Mouse (Mus musculus) heart, adult 2 months (tissue): ENCODE data around the gene Tmem110. TPM values are rescaled to one million over a fixed set of nuclear protein-coding genes. Genes with fewer than 3 reads are reported as not detected.
A peak's percentile ranks its signal among the peaks of the same experiment; 100 is the strongest.

Experiments
- DNase-seq, 2 experiments: peaks; one replicate each; pipeline ENCODE4 v3.0.0; 2021
- H3K27ac ChIP-seq: fragments of 200-600 bp; 2 replicates; pipeline ENCODE4 v1.8.1; 2022
- H3K27me3 ChIP-seq: fragments of 200-500 bp; 2 replicates; pipeline ENCODE4 v1.6.1; 2012; ENCODE audit warnings: mild to moderate bottlenecking, low read length, inconsistent platforms, mixed read lengths; ENCODE audit not compliant: control insufficient read depth, insufficient read depth
- H3K36me3 ChIP-seq: fragments of 200-500 bp; 2 replicates; pipeline ENCODE4 v1.6.1; 2012; ENCODE audit warnings: low read length, inconsistent platforms; ENCODE audit not compliant: control insufficient read depth, insufficient read depth
- H3K4me1 ChIP-seq: fragments of 200-500 bp; 2 replicates; pipeline ENCODE4 v1.6.1; 2011; ENCODE audit warnings: low read length; ENCODE audit not compliant: control insufficient read depth, insufficient read depth
- H3K4me3 ChIP-seq: fragments of 200-600 bp; 2 replicates; pipeline ENCODE4 v1.8.1; 2022
- H3K79me2 ChIP-seq: fragments of 200-500 bp; replicated peaks from 2 replicates; pipeline ENCODE4 v1.6.1; 2012; ENCODE audit warnings: mild to moderate bottlenecking, inconsistent platforms, low read length, moderate library complexity, mixed read lengths; ENCODE audit not compliant: control insufficient read depth, insufficient read depth
- H3K9ac ChIP-seq: fragments of 200-500 bp; 2 replicates; pipeline ENCODE4 v1.6.1; 2012; ENCODE audit warnings: low read depth, mild to moderate bottlenecking, control low read depth, inconsistent platforms, low read length, mixed read lengths
- CTCF ChIP-seq: fragments of 200-600 bp; IDR thresholded peaks from 2 replicates; pipeline ENCODE4 v1.8.1; 2022; ENCODE audit warnings: antibody characterized with exemption, mild to moderate bottlenecking, moderate library complexity
- EP300 ChIP-seq: fragments of 200-500 bp; IDR thresholded peaks from 2 replicates; pipeline ENCODE4 v1.6.1; 2011; ENCODE audit warnings: low read depth, low read length, control low read depth; ENCODE audit not compliant: insufficient read depth
- POLR2A ChIP-seq: fragments of 200-500 bp; IDR thresholded peaks from 2 replicates; pipeline ENCODE4 v1.6.1; 2011; ENCODE audit warnings: mild to moderate bottlenecking, low read depth, low read length, control low read depth; ENCODE audit not compliant: insufficient read depth
- WGBS: fragments of 180-500 bp; shearing (Covaris S2); methylation state at CpG from one replicate; pipeline ENCODE4 v1.1.7; 2018; 5-methylcytosine and 5-hydroxymethylcytosine counted together
- intact Hi-C: fragments of 180-260 bp; cut with DNase I; formaldehyde crosslinking; loops from one replicate; pipeline ENCODE4 v1.15.1; 2025
- polyA plus RNA-seq: library from polyadenylated mRNA; depleted of rRNA; stranded (reverse); fragments of >200 nt; gene quantifications from 2 replicates; pipeline ENCODE4 v1.2.3, GENCODE M21; 2012
- total RNA-seq, 2 experiments: library from RNA; stranded (reverse); gene quantifications; 2 replicates each; pipeline ENCODE4 v1.2.3; 2021

Tmem110 gene
- total and polyA plus RNA-seq, 3 experiments = 7.3 to 13.1 (median 9.4) TPM

DNA sequence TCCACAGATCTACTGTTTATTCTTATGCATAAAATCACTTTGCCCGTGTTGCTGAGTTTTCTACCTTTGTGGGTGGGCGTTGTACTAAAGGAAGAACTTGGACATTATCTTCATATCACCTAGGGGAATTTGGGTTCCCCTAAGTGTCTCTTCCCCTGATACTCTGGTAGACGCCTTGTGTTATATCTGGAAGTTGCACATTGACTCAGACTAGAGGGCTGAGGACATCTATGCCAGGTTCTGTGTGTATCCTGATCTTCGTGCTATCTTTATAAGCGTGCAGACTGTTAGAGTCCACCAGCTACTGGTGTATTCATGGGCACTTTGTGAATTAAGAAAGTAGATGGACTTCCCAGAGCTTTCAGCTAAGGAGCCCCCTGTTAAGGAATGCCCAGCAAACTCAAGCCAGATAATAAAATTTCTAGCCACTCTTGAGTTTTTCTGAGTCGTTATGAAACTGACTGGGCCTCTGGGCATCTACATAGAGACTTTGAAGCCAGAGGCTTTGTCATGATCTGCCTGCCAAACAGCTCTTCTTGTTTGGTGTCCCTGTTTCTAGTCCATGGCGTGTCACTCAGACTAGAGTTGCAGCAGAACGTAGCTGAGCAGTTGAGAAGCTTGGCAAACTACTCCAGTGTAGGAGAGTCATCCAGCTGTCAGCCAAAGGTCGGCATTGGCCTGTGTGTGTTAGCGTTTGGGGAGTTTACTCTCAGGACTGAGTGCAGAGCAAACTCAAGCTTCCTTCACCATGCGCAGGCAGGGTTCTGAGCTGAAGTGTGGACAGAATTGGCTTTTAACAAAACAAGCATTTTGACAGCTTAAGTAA, 3.5 kb downstream of the Tmem110 start:
- Histone ChIP-seq H3K4me1 (peaks cover 14% of the 10 kb centered on the region), H3K79me2 (peaks cover 2% of the 10 kb centered on the region; the same call in 1 of the 2 replicates), H3K27me3 (no peaks in the 10 kb centered on the region), H3K9ac (no peak overlapping the region), H3K4me3 (no peak overlapping the region), H3K27ac (peak overlapping the region; percentile 64), H3K36me3 (peaks cover 6% of the 10 kb centered on the region; the same call in 1 of the 2 replicates)
- peak; percentile 66 to 77 for DNase-seq
- TF ChIP-seq CTCF = no peak
- TF ChIP-seq EP300 = 0 out of 2 replicates have a peak, but pooled peaks have one; percentile 67
- 0 out of 2 replicates have a peak, but pooled peaks have one; percentile 18 for TF ChIP-seq POLR2A
- intact Hi-C loops = loop anchor here (5.0 kb wide), 2 partner anchors 38 to 112 kb away; no protein-coding TSS in a partner anchor
- WGBS = 42% methylated on average over 11 of the region's 11 CpGs

DNA sequence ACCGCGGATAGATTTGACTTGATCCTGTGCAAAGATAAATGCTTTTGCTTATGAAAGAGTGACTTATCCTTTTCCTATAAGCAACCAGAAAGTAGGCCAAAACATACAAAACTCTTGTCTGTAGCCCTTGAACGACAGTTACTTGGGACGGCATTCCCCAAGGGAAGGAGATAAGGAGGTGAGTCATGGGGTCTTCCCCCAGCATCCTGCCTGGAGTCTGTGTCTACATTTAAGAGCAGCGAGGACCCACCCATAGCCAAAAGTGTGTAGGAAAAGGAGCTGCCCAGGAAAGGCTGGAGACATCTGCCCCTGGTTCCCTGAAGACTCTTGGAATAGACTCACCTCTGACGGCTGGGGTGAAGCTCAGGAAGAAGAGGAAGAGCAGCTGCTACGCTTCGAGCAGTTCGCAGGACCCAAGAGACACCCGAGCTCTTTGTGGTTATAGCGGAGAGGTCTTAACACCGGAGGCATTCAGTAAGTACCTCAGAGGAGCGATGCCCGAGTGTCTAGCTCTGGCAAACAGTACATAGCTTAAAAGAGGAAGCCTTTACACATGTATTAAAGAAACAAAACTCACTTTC, 12.1 kb downstream of the Tmem110 start:
- no peak for TF ChIP-seq CTCF
- TF ChIP-seq EP300 = no peak
- TF ChIP-seq POLR2A = no peak
- H3K4me3 ChIP-seq = no peak overlapping the region
- H3K79me2 ChIP-seq = 0 out of 2 replicates have a peak, but pooled peaks cover 2% of the 10 kb centered on the region
- no peaks in the 10 kb centered on the region for H3K36me3 ChIP-seq
- WGBS = 39% methylated on average over 14 of the region's 14 CpGs
- no peak for DNase-seq
- H3K4me1 ChIP-seq = peaks cover 7% of the 10 kb centered on the region
- intact Hi-C loops = no loop called here
- no peak overlapping the region for H3K27ac ChIP-seq
- no peaks in the 10 kb centered on the region for H3K27me3 ChIP-seq
- no peak overlapping the region for H3K9ac ChIP-seq

DNA sequence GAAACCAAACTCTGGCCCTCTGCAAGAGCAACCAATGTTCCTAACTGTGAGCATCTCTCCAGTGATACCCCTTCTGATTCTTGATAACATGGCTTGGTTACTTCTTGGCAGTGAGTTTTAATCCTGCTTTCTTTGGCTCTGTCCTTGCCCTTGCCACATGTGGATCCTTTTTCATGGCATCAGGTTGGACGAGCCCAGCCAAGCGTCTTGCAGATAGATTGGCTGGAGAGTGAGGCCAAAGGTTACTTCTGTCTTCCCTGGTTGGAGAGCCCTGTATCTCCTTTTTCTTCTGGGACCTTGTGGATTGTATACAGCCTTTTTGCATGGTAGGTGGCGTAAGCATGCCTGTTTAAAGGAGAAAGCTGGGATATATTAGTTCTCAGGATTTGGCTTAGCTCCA, 18.3 kb downstream of the Tmem110 start:
- H3K9ac ChIP-seq = no peak overlapping the region
- no peaks in the 10 kb centered on the region for H3K27me3 ChIP-seq
- WGBS = 94% methylated on average over 3 of the region's 3 CpGs
- H3K79me2 ChIP-seq = no peaks in the 10 kb centered on the region
- no peaks in the 10 kb centered on the region for H3K36me3 ChIP-seq
- no peak for TF ChIP-seq POLR2A
- TF ChIP-seq CTCF = no peak
- TF ChIP-seq EP300 = no peak
- H3K27ac ChIP-seq = no peak overlapping the region
- intact Hi-C loops = no loop called here
- DNase-seq = no peak
- H3K4me1 ChIP-seq = no peaks in the 10 kb centered on the region
- H3K4me3 ChIP-seq = no peak overlapping the region

DNA sequence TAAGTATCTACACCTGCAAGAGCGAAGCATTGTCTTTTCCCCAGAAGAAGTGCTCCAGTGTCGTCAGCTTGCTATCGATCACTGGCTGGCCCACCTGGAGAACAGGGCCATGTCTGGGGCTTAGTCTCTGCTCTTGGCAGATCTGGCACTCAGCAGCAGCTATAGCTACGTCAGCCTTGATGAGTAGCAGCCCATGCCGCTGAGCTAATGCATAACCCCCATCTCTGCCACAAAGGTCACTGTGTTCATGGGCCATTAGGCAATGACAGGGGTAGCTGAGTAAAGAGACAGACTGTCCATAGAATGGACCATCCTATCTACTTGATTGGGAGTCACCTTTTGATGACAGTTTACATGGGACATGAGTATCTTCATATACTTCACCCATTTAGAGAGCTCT, 25.1 kb downstream of the Tmem110 start:
- TF ChIP-seq EP300 (no peak), POLR2A (no peak), CTCF (no peak)
- 95% methylated on average over 5 of the region's 5 CpGs for WGBS
- intact Hi-C loops = no loop called here

DNA sequence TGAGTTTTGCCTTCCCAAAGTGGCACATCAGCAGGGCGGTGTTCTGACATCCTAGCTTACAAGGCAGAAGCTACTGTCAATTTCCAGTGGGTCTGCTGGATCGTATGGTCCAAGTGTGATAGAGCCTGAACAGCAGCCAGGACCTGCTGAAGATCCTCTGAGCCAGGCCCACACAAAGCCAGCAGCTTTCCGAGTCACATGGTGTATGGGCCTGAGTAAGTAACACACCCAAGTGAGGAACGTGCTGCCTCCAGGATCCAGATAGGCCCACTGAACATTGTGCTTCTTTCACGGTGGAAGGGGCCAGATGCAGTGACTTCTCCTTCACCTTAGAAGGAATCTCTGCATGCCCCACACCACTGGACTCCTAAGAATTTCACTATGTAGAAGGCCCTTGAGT, 26.9 kb downstream of the Tmem110 start:
- no peak overlapping the region for H3K4me3 ChIP-seq
- H3K4me1 ChIP-seq = peaks cover 5% of the 10 kb centered on the region
- H3K27ac ChIP-seq = no peak overlapping the region
- 57% methylated on average over 5 of the region's 5 CpGs for WGBS
- no peak overlapping the region for H3K9ac ChIP-seq
- no peaks in the 10 kb centered on the region for H3K36me3 ChIP-seq
- DNase-seq = no peak
- no peak for TF ChIP-seq CTCF
- no peak for TF ChIP-seq EP300
- no peak for TF ChIP-seq POLR2A
- H3K27me3 ChIP-seq = no peaks in the 10 kb centered on the region
- intact Hi-C loops = no loop called here
- H3K79me2 ChIP-seq = no peaks in the 10 kb centered on the region

More for the DNA sequence above, 25.1 kb downstream of the Tmem110 start:
- H3K27me3 ChIP-seq = no peaks in the 10 kb centered on the region
- H3K79me2 ChIP-seq = no peaks in the 10 kb centered on the region
- H3K9ac ChIP-seq = no peak overlapping the region
- DNase-seq = no peak
- no peaks in the 10 kb centered on the region for H3K36me3 ChIP-seq
- no peak overlapping the region for H3K4me3 ChIP-seq
- peaks cover 5% of the 10 kb centered on the region for H3K4me1 ChIP-seq
- H3K27ac ChIP-seq = no peak overlapping the region

DNA sequence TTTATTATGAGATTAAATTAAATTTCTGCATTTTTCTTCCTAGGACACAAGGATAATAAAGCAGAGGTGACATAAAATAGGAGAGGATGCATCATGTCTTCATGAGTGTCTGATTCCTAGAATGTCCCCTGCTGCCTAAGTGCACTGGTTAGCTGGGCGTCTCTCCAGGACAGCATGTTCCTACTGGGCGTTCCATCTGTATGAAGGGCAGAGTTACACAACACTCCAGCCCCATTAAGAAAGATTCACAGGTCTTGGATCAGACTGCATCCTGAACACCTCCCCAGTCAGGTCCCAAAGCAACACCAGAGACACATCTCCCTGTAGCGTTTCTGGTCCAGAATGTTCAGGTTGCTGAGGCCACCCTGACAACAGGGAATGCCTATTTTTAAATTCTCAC, 29.9 kb downstream of the Tmem110 start:
- TF ChIP-seq POLR2A (no peak), CTCF (no peak), EP300 (0 out of 2 replicates have a peak, but pooled peaks have one; percentile 29)
- H3K27ac ChIP-seq = no peak overlapping the region
- H3K36me3 ChIP-seq = no peaks in the 10 kb centered on the region
- H3K4me3 ChIP-seq = no peak overlapping the region
- H3K4me1 ChIP-seq = peaks cover 5% of the 10 kb centered on the region
- DNase-seq = peak in 1 of 2 experiments; percentile 45
- H3K79me2 ChIP-seq = no peaks in the 10 kb centered on the region
- no peaks in the 10 kb centered on the region for H3K27me3 ChIP-seq
- intact Hi-C loops = no loop called here
- WGBS = 64% methylated on average over 3 of the region's 3 CpGs
- H3K9ac ChIP-seq = no peak overlapping the region
